Mouse (Mus musculus): ENCODE measurements at regions not wholly inside any gene's neighbourhood (a gene's known extent, or its start where the extent isn't known, plus 50 kb on each side); places are given as distances from the start of the nearest gene placed in this dataset.

DNA sequence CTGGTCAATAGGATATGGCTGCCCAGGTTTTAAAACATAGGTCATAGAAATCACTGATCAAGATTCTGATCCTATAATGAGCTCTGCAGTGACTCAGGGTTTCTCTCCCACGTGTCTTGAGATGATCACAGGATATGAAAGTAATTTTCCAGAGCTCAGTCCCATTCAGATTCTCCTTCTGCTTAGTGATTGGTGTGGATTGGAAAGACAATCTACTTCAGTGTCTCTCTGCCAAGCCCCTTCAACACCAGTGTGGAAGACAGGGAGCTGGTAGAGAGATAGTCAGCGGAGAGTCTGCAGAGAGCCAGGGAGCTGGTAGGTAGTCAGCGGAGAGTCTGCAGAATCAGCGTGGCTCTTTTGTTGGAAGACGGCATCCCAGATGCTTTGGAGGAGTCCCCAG, 99.1 kb downstream of the Abhd5 start:
- no peak for TF ChIP-seq POLR2A (IDR thresholded peaks at IDR 0.05; ENCODE audit: borderline replicate concordance, extremely low read depth, insufficient read depth, insufficient read length, poor library complexity, severe bottlenecking)
- TF ChIP-seq CTCF (IDR thresholded peaks at IDR 0.05; ENCODE audit: borderline replicate concordance, extremely low read depth, insufficient read depth, insufficient read length): no peak
